Mouse (Mus musculus): ENCODE measurements at regions not wholly inside any gene's neighbourhood (a gene's known extent, or its start where the extent isn't known, plus 50 kb on each side); places are given as distances from the start of the nearest gene placed in this dataset.

- ATAC-seq (replicated peaks; ENCODE audit: low FRiP score, low TSS enrichment, low read depth), result no peak
- no peak overlapping the region for H3K9ac ChIP-seq (ENCODE audit: low read length)
- DNase-seq (ENCODE audit: low spot score), result no peak
- H3K36me3 ChIP-seq (ENCODE audit: control insufficient read depth, insufficient read depth, low read length), result no peaks in the 10 kb centered on the region
- no peaks in the 10 kb centered on the region for H3K27me3 ChIP-seq (replicated peaks; ENCODE audit: control insufficient read depth, insufficient read depth, low read length)
- no peak overlapping the region for H3K4me2 ChIP-seq (ENCODE audit: low read length)
- H3K4me3 ChIP-seq (ENCODE audit: low read depth, low read length), result no peak overlapping the region
- no peaks in the 10 kb centered on the region for H3K4me1 ChIP-seq (replicated peaks; ENCODE audit: control insufficient read depth, insufficient read depth, low read length)
- H3K9me3 ChIP-seq (ENCODE audit: control insufficient read depth, low read length), result no peaks in the 10 kb centered on the region
- 79% methylated on average over 10 of the region's 10 CpGs for WGBS
- no peak overlapping the region for H3K27ac ChIP-seq (ENCODE audit: low read depth)
Measured at GRCm38 (mm10) chr15:68535297-68536054, 2034.8 kb upstream of the Lrrc6 start.

- Histone ChIP-seq H3K36me3 (ENCODE audit: control insufficient read depth, insufficient read depth, low read length) (no peaks in the 10 kb centered on the region), H3K9me3 (ENCODE audit: control insufficient read depth, low read length) (no peaks in the 10 kb centered on the region), H3K9ac (ENCODE audit: low read length) (no peak overlapping the region), H3K27ac (ENCODE audit: low read depth) (no peak overlapping the region), H3K4me2 (ENCODE audit: low read length) (no peak overlapping the region), H3K27me3 (replicated peaks; ENCODE audit: control insufficient read depth, insufficient read depth, low read length) (no peaks in the 10 kb centered on the region), H3K4me1 (replicated peaks; ENCODE audit: control insufficient read depth, insufficient read depth, low read length) (no peaks in the 10 kb centered on the region), H3K4me3 (ENCODE audit: low read depth, low read length) (no peak overlapping the region)
- WGBS, result 77% methylated on average over 2 of the region's 2 CpGs
- DNase-seq (ENCODE audit: low spot score), result no peak
- ATAC-seq (replicated peaks; ENCODE audit: low FRiP score, low TSS enrichment, low read depth), result no peak
Measured at GRCm38 (mm10) chr15:68520759-68521158, 2020.0 kb upstream of the Lrrc6 start.

- Histone ChIP-seq H3K4me2 (ENCODE audit: low read length) (no peak overlapping the region), H3K4me3 (ENCODE audit: low read depth, low read length) (no peak overlapping the region), H3K27me3 (replicated peaks; ENCODE audit: control insufficient read depth, insufficient read depth, low read length) (no peaks in the 10 kb centered on the region), H3K4me1 (replicated peaks; ENCODE audit: control insufficient read depth, insufficient read depth, low read length) (no peaks in the 10 kb centered on the region), H3K9ac (ENCODE audit: low read length) (no peak overlapping the region), H3K27ac (ENCODE audit: low read depth) (no peak overlapping the region), H3K36me3 (ENCODE audit: control insufficient read depth, insufficient read depth, low read length) (no peaks in the 10 kb centered on the region), H3K9me3 (ENCODE audit: control insufficient read depth, low read length) (no peaks in the 10 kb centered on the region)
- 80% methylated on average over 2 of the region's 2 CpGs for WGBS
- DNase-seq (ENCODE audit: low spot score), result no peak
- ATAC-seq (replicated peaks; ENCODE audit: low FRiP score, low TSS enrichment, low read depth), result no peak
Measured at GRCm38 (mm10) chr15:68512431-68512830, 2011.7 kb upstream of the Lrrc6 start.

GRCm38 (mm10) chr15:68508190-68508589 is 2007.5 kb upstream of the Lrrc6 start:
- WGBS, result 80% methylated on average over 5 of the region's 5 CpGs
- H3K4me3 ChIP-seq (ENCODE audit: low read depth, low read length), result no peak overlapping the region
- no peaks in the 10 kb centered on the region for H3K9me3 ChIP-seq (ENCODE audit: control insufficient read depth, low read length)
- no peaks in the 10 kb centered on the region for H3K36me3 ChIP-seq (ENCODE audit: control insufficient read depth, insufficient read depth, low read length)
- H3K9ac ChIP-seq (ENCODE audit: low read length), result no peak overlapping the region
- DNase-seq (ENCODE audit: low spot score) (no peak), ATAC-seq (replicated peaks; ENCODE audit: low FRiP score, low TSS enrichment, low read depth) (no peak)
- H3K27me3 ChIP-seq (replicated peaks; ENCODE audit: control insufficient read depth, insufficient read depth, low read length), result no peaks in the 10 kb centered on the region
- no peaks in the 10 kb centered on the region for H3K4me1 ChIP-seq (replicated peaks; ENCODE audit: control insufficient read depth, insufficient read depth, low read length)
- H3K4me2 ChIP-seq (ENCODE audit: low read length), result no peak overlapping the region
- H3K27ac ChIP-seq (ENCODE audit: low read depth), result no peak overlapping the region

- DNase-seq (ENCODE audit: low spot score) (no peak), ATAC-seq (replicated peaks; ENCODE audit: low FRiP score, low TSS enrichment, low read depth) (no peak)
- Histone ChIP-seq H3K4me1 (replicated peaks; ENCODE audit: control insufficient read depth, insufficient read depth, low read length) (no peaks in the 10 kb centered on the region), H3K9ac (ENCODE audit: low read length) (no peak overlapping the region), H3K27ac (ENCODE audit: low read depth) (no peak overlapping the region), H3K4me2 (ENCODE audit: low read length) (no peak overlapping the region), H3K4me3 (ENCODE audit: low read depth, low read length) (no peak overlapping the region), H3K9me3 (ENCODE audit: control insufficient read depth, low read length) (no peaks in the 10 kb centered on the region), H3K36me3 (ENCODE audit: control insufficient read depth, insufficient read depth, low read length) (no peaks in the 10 kb centered on the region), H3K27me3 (replicated peaks; ENCODE audit: control insufficient read depth, insufficient read depth, low read length) (no peaks in the 10 kb centered on the region)
- WGBS, result 54% methylated on average over 2 of the region's 2 CpGs
Measured at GRCm38 (mm10) chr15:68506093-68506492, 2005.4 kb upstream of the Lrrc6 start.

- WGBS, result 90% methylated on average over 2 of the region's 2 CpGs
Measured at GRCm38 (mm10) chr15:68496438-68496837, 1995.7 kb upstream of the Lrrc6 start.

GRCm38 (mm10) chr15:68484789-68485188 is 1984.1 kb upstream of the Lrrc6 start:
- Histone ChIP-seq H3K9ac (ENCODE audit: low read length) (no peak overlapping the region), H3K4me1 (replicated peaks; ENCODE audit: control insufficient read depth, insufficient read depth, low read length) (no peaks in the 10 kb centered on the region), H3K27ac (ENCODE audit: low read depth) (no peak overlapping the region), H3K9me3 (ENCODE audit: control insufficient read depth, low read length) (no peaks in the 10 kb centered on the region), H3K4me2 (ENCODE audit: low read length) (no peak overlapping the region), H3K27me3 (replicated peaks; ENCODE audit: control insufficient read depth, insufficient read depth, low read length) (no peaks in the 10 kb centered on the region), H3K4me3 (ENCODE audit: low read depth, low read length) (no peak overlapping the region), H3K36me3 (ENCODE audit: control insufficient read depth, insufficient read depth, low read length) (no peaks in the 10 kb centered on the region)
- 88% methylated on average over 1 of the region's 1 CpGs for WGBS
- ATAC-seq (replicated peaks; ENCODE audit: low FRiP score, low TSS enrichment, low read depth) (no peak), DNase-seq (ENCODE audit: low spot score) (no peak)

More at GRCm38 (mm10) chr15:68496438-68496837, 1995.7 kb upstream of the Lrrc6 start:
- ATAC-seq (replicated peaks; ENCODE audit: low FRiP score, low TSS enrichment, low read depth) (no peak), DNase-seq (ENCODE audit: low spot score) (no peak)
- no peaks in the 10 kb centered on the region for H3K4me1 ChIP-seq (replicated peaks; ENCODE audit: control insufficient read depth, insufficient read depth, low read length)
- no peak overlapping the region for H3K9ac ChIP-seq (ENCODE audit: low read length)
- H3K36me3 ChIP-seq (ENCODE audit: control insufficient read depth, insufficient read depth, low read length), result no peaks in the 10 kb centered on the region
- no peaks in the 10 kb centered on the region for H3K27me3 ChIP-seq (replicated peaks; ENCODE audit: control insufficient read depth, insufficient read depth, low read length)
- H3K27ac ChIP-seq (ENCODE audit: low read depth), result no peak overlapping the region
- no peak overlapping the region for H3K4me3 ChIP-seq (ENCODE audit: low read depth, low read length)
- no peaks in the 10 kb centered on the region for H3K9me3 ChIP-seq (ENCODE audit: control insufficient read depth, low read length)
- H3K4me2 ChIP-seq (ENCODE audit: low read length), result no peak overlapping the region

GRCm38 (mm10) chr15:68477745-68478144 is 1977.0 kb upstream of the Lrrc6 start:
- no peaks in the 10 kb centered on the region for H3K9me3 ChIP-seq (ENCODE audit: control insufficient read depth, low read length)
- DNase-seq (ENCODE audit: low spot score), result no peak
- H3K27ac ChIP-seq (ENCODE audit: low read depth), result no peak overlapping the region
- H3K9ac ChIP-seq (ENCODE audit: low read length), result no peak overlapping the region
- H3K4me2 ChIP-seq (ENCODE audit: low read length), result no peak overlapping the region
- WGBS, result 77% methylated on average over 5 of the region's 5 CpGs
- no peaks in the 10 kb centered on the region for H3K36me3 ChIP-seq (ENCODE audit: control insufficient read depth, insufficient read depth, low read length)
- no peak for ATAC-seq (replicated peaks; ENCODE audit: low FRiP score, low TSS enrichment, low read depth)
- H3K4me1 ChIP-seq (replicated peaks; ENCODE audit: control insufficient read depth, insufficient read depth, low read length), result no peaks in the 10 kb centered on the region
- H3K4me3 ChIP-seq (ENCODE audit: low read depth, low read length), result no peak overlapping the region
- H3K27me3 ChIP-seq (replicated peaks; ENCODE audit: control insufficient read depth, insufficient read depth, low read length), result no peaks in the 10 kb centered on the region

GRCm38 (mm10) chr15:68471928-68472327 is 1971.2 kb upstream of the Lrrc6 start:
- no peaks in the 10 kb centered on the region for H3K4me1 ChIP-seq (replicated peaks; ENCODE audit: control insufficient read depth, insufficient read depth, low read length)
- H3K4me3 ChIP-seq (ENCODE audit: low read depth, low read length), result no peak overlapping the region
- no peaks in the 10 kb centered on the region for H3K36me3 ChIP-seq (ENCODE audit: control insufficient read depth, insufficient read depth, low read length)
- no peak overlapping the region for H3K9ac ChIP-seq (ENCODE audit: low read length)
- DNase-seq (ENCODE audit: low spot score) (no peak), ATAC-seq (replicated peaks; ENCODE audit: low FRiP score, low TSS enrichment, low read depth) (no peak)
- no peaks in the 10 kb centered on the region for H3K27me3 ChIP-seq (replicated peaks; ENCODE audit: control insufficient read depth, insufficient read depth, low read length)
- H3K9me3 ChIP-seq (ENCODE audit: control insufficient read depth, low read length), result no peaks in the 10 kb centered on the region
- WGBS, result 87% methylated on average over 4 of the region's 4 CpGs
- H3K4me2 ChIP-seq (ENCODE audit: low read length), result no peak overlapping the region
- H3K27ac ChIP-seq (ENCODE audit: low read depth), result no peak overlapping the region
